Mouse (Mus musculus) frontal cortex, postnatal 36 days (tissue): ENCODE results near the gene Gm1604a.
"Not testable (repeated sequence)": the region's sequence is repeated elsewhere in the genome, so short reads cannot be mapped to it uniquely, and the experiment has no call there.

Experiments used
- DNase-seq, 2 experiments: peaks; one replicate each; pipeline ENCODE4 v3.0.0; 2022; ENCODE audit warnings: low spot score in 2 of 2

The Gm1604a gene

DNA sequence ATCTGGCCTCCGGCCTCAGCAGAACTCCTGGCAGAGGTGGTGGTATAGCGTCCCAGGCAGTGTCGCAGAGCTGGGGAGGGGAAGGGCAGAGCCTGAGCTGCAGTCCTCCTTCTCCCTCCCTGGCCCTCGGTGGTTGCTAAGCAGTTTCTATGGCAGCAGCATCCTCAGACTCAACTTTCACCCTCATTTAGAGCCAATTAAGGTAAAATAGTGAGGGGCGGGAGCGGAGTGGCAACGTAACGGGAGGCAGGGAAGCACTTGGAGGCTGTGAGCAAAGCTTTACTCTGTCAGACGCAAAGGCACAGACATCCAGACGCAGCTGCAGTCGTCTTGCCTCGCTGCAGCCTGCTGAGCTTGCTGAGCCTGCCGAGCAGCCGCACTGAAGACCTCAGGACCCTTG lies at the start of gene Gm1604a:
Gene Gm1604a (plus strand): TSS at position 312 of the 400 bp plus-strand sequence.
- peak; percentile 16 to 35 for DNase-seq

DNA sequence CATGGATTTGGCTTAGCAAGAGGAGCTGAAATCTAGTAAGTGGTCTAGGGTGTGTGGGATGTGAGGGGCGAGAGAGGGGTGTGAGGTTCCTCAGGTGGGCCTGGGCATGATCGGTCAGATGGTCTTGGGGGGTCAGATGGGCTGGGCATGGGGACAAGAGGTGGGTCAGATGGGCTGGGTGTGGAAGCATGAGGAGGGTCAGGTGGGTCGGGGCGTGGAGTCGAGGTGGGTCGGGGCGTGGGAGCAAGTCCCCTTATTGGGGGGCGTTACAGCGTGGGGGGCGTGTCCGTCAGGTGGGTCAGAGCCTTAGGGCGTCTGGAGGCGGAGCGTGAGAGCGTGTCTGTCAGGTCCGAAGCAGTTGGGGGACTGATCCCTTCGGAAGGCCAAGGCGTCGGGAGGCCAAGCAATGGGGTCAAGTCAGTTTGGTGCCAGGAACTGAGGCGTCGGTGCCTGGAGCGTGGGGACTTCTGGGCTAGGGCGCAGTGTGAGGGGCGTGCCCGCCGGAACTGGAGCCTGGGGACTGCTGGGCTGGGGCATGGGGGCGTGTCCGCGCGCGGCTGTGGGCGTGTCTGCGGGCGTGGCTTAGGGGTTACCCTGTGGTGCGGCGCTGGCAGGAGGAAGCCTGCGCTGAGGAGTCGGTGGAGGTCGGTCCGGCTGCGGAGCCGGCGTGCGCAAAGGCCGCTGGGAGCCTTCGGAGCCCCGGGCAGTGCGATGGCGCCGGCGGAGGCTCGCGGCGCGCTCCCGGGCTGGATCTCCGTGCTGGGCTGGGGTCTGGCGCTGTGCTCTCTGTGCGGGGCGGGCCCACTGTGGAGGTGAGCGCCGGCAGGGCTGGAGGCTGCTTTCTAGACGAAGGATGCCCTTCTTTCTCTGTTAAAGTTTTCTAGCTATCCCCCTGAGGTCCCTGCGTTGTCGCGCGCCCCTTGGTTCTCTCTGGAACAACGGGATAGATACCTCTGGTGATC lies 46.8 kb upstream of the Gm1604a start, which contains the start of gene Gm49721:
Gene Gm49721 (plus strand): TSS at position 618 of the 962 bp plus-strand sequence.
- peak; percentile 54 to 58 for DNase-seq

GRCm38 (mm10) chr17:6979380-6979779 lies 46.0 kb upstream of the Gm1604a start:
- not testable (repeated sequence) for DNase-seq

- not testable (repeated sequence) for DNase-seq
Measured at GRCm38 (mm10) chr17:6980144-6980543, 45.2 kb upstream of the Gm1604a start.

DNA sequence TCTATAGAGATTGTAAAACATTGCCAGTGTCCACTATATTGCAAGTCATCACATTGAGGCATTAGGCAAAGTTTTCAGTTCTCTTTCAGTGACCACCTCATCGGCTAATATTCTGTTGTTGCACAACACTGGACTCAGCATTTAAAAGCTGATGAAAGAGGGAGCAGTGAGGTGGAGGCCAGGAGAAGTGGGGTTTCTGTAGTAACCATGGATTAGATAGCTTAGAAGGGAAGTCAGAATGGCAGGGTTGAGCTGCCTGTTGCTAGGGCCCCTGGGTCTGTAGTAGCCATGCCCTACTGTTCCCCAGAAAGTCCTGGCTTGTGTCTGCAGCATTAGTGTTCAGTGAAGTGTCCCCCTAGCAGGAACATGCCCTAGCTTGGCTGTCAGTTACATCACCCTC lies 39.2 kb upstream of the Gm1604a start:
- not testable (repeated sequence) for DNase-seq

DNA sequence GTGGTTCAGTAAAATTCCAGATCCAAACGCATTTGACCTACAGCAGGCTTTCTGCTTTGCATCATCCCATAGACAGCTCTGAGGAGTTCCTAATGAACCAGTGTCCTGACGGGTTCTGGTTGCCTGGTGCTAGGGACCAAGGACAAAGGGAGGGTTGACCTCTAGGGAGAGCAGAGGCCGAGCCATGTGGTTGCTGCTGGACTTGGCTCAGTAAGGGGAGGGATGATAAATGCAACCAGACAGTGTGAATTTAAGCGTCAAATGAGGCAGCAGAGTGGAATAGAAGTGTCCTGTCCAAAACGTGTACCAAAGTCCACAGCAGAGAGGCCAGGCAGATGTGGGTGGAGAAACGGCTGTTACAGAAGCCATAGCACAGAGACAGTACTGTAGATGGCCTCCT lies 29.9 kb upstream of the Gm1604a start:
- not testable (repeated sequence) for DNase-seq

DNA sequence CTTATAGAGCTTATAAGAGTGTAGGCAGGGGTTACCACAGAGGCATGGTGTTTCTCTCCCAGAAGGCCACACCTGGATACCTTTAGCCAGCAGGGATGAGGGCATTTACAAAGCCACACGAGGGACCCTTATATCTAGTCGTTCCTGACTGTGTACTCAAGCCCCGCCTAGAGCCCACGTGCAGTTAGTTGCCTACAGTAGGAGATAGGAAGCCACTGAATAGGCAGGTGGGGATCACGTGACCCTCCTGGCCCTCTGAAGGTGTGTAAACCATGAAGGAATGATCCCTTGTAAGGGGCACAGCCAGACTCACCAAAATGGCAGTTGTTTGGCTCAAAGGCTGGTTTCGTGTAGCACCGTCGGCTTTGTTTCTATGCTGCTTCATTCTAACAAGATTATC lies 28.5 kb upstream of the Gm1604a start:
- not testable (repeated sequence) for DNase-seq

- DNase-seq = not testable (repeated sequence)
Measured at GRCm38 (mm10) chr17:6997778-6998490, 27.4 kb upstream of the Gm1604a start.

- not testable (repeated sequence) for DNase-seq
Measured at GRCm38 (mm10) chr17:7001790-7002585, 23.4 kb upstream of the Gm1604a start.

DNA sequence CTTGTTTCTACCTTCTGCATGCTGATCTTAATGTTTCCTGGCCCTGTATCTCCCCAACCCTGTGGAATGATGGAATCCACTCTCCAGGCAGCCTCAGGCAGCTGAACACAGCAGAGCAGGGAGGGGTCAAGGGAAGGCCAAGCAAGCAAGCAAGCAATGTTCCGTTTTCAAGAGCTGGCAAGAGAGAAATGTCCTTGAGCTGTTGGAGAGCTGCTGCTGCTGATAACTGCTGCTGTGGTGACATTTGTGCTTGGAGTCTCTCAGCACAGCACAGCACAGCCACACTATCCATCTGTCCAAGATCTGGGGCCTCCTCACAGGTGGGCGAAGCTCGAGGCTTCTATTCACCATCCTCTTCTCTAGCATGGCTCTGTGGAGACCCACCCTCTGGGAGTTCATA lies 22.0 kb upstream of the Gm1604a start:
- not testable (repeated sequence) for DNase-seq

DNA sequence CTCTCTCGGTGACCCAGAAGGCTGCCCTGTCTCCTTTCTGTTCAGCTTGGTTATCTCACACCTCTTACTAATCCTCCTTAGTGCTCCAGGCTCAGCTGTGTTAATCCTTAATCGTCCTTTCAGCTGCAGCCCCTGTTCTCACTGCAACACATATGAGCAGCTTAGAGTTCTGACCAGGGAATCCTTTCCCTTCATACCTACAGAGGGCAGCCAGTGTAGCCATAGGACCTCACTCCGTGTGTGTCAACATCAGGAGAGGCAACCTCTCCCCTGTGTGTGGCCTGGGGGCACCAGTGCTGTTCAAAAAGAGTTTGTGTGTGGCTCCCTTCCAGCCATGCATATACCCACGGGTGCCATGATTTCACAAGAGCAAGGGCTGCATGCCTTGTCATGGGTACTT lies 19.7 kb upstream of the Gm1604a start:
- DNase-seq = not testable (repeated sequence)

DNA sequence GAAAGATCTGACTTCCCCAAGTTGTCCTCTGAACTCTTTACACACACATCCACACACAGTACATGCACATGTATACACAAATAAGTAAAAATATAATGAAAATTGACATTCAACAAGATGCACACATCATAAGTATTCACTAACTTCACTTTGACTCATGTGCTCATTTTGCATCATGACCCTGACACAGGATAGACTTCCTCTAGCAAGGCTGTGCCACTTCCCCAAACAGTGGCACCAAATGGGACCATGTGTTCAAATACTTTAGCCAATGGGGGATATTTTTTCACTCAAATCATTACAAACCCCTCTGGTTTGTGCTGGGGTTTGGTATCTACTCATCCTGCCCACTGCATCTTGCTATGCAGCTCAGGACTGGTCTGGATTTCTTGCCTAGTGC lies 16.5 kb upstream of the Gm1604a start:
- not testable (repeated sequence) for DNase-seq

DNA sequence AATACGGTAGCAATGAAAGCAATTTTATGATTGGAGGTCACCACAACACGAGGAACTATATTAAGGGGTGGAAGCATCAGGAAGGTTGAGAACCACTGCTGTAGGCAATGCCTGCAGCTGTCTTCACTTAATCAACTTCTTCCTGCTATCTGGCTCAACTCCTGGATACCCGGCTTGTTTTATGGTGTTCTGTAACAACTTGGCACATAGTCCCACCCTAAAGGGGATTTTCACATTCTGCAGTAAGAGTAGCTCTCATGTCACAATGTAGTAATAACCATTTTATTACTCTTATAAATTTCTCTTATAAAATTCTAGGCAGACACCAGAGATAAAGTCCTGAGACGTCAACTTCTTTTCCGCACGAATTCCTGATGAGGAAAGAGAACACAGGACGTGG lies 15.9 kb upstream of the Gm1604a start:
- not testable (repeated sequence) for DNase-seq

- DNase-seq = not testable (repeated sequence)
Measured at GRCm38 (mm10) chr17:7009901-7010300, 15.5 kb upstream of the Gm1604a start.

- DNase-seq = not testable (repeated sequence)
Measured at GRCm38 (mm10) chr17:7014190-7014589, 11.2 kb upstream of the Gm1604a start.

- not testable (repeated sequence) for DNase-seq
Measured at GRCm38 (mm10) chr17:7025764-7026346, 487 bp downstream of the Gm1604a start.

DNA sequence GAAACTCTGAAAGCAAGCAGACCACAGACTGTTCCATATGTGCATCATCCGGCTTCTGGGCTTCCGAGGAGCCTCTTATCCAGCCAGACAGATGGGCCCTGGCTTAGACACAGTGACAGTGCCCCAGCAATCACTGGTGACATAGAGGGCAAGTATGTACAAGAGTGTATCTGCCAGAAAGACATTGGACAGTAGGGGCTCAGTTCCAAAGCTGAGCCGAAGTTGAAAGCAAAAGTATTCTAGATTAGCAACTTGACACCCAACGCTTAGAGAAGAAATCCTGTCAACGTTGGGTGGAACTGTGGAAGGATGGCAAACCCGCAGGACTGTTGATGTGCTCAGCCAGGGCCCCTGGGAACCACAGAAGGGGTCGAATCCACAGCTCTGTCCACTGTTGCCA lies 4.8 kb downstream of the Gm1604a start:
- DNase-seq = not testable (repeated sequence)

DNA sequence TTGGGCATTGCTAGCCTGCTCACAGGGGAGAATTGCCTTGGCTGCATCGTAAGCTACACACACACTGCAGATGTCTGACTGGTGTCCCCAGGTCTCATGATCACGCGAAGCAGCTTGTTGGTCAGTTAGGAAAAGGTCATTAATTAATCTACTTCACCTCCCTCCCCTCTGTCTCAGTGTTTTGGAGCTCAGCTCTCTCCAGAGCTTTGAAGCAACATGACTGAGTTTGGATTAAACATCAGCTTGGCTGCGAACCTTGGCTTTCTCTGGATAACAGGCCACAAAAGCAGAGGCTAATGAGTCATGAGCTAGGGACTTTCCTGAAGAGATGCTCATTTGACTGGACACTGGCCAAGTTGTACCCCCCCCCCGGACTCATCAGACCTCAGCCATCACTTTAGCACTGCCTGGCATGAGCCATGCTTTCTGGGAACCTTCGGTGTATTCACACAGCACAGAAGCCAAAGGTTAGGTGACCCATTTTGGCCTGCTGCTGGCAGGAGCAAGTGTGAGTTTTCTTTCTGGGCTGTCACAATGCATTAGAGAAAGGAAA lies 5.3 kb downstream of the Gm1604a start:
- not testable (repeated sequence) for DNase-seq

DNA sequence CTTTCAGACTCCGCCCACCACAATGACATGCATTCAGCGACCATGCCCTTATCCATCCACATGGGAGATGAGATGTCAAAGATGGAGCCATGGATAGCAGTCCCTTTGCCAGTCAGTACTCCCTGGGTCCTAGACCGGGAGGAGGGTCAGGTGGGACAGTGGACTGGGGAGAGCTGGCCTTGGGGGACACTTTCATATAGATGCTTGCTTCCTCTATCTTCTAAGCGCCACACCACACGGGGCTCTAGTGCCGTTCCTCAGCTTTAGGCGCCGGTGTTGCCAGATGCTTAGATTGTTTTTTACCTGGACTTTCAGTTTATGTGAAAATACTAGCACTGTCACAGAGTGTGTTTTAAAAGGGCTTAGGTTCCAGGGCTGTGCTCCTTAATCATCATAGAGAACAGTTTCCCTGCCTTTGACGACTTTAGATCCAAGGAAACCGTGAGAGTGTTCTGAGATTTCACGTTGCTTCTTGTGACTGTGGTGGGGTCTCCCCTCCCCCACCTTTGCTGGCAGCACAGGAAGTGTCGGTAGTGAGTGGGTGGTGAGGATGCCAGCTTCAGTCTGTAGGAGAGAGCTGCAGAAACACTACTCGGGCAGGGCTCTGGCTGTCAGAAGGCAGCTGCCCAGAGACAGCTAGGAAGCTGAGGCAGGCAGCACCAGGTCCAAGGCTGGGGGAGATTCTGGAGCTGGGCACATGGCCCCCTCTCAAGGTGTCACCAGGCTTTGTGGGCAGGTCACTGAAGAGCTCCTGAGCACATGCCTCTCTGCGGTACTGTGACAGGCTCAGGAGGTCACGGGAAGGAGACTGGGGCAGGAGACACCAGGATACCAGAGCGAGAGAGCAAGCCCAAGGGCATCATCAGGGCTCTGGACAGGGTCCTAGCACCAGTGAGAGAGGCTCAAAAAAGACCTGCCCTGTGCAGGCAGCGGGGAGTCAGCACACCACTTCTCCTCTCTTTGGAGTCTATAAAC lies 8.1 kb downstream of the Gm1604a start:
- not testable (repeated sequence) for DNase-seq
